Mouse (Mus musculus) natural killer cell, adult 2 months (primary cell): ENCODE results near the gene Nme7.

Experiments
- DNase-seq, 2 experiments: peaks; one replicate each; pipeline ENCODE4 v3.0.0; 2022; ENCODE audit warnings: low spot score in 2 of 2

Nme7 gene

DNA sequence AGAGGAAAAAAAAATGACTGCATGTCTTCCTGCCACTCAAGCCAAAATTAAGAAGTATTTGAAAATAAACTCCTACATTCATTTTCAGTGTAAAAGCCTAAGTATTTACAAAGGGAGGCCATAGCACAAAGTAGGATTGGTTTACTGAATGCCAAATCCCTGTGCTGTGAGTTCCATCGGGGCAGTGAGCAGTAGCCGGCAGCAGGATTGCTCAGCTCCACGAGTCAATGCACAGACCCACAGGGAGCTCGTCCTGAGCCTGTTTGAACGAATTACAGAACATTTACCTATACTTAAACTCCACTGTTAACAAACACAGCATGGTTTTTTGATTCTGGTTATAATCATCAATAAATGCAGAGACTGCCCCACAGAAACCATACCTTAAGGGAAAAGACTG is 128.7 kb downstream of the Nme7 start:
- DNase-seq = no peak

DNA sequence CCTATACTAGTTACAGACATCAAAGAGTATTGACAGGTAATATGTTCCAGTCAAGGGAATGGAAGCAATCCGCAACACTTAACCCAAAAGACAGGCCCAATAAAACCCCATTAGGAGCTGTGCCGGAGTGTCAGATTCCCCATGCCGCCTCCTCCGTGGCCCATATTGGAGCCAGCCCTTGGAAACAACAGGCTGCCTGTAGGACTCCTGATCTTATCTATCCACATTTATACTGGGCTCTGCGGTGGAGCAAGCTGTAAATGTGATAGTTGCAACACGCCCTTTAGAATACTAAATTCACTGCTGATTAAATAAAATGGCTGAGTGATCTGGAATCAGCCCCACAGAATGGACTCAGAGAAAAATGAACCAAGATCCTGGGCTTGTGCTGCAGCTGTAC is 130.1 kb downstream of the Nme7 start:
- DNase-seq = no peak

DNA sequence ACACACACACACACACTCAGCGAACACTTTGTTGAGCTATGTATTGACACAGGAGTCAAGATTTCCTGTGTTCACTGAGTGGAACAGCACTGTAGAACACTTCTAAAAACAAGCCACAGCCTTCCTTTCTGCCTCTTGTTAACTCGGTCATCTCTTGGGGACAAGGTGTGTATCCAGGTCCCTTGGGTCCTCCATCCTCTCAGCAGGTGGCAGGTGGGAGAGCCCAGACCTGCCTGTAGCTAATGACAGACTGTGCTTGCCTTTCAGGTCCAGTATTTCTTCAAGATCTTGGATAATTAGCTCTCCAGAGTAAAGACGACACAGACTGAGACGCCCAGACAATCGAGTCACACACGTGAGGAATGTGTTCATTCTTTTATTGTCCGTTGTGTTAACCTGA is 132.8 kb downstream of the Nme7 start:
- no peak for DNase-seq

DNA sequence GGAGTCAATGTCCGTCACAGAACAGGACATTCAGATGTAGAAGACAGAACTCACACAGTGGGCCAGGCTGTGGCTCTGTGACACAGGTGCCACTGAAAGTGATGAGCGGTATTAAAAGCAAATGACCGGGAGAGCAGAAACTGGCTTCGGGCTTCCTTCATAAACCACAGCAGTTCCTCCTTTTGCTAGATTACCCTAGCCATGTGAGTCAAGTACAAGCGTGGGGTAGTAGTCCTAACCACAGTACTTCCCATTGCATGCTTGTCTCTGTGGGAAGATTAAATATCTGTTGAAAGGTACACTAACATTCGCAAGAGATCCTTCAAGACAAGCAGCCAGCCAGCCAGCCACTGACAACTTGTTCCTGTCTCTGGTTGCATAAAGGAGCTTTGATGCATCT is 136.3 kb downstream of the Nme7 start:
- no peak for DNase-seq

DNA sequence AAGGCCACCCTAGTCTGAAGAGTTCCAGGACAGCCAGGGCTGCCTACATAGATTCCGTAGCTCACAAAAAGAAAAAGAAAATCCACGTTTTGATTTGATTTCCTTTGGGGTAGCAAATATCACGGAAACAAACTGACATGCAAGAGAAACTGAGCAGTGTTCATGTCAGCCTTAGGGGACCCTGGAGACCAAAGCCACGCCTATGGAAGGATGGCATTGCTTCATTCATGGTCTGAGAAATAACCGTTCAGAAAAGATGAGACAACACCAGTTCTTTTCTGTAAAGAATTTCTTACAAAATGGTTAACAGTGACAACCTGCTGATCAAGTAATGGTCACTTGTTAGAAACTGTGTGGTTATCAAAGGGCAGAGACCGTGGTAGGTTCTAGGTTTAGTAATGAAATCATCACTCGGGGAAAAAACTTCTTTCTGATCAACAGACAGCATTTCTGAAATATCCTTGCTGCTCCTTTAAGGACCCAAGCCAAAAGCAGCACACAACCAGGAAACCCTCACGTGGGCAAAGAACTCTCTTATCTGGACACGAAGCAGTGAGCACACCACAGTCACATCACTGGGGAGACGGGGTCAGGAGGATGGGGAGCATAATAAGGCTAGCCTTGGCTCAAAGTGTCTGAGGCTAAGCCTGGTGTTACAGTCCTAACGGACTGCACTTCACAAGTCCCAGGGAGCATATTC is 136.9 kb downstream of the Nme7 start:
- DNase-seq = no peak

DNA sequence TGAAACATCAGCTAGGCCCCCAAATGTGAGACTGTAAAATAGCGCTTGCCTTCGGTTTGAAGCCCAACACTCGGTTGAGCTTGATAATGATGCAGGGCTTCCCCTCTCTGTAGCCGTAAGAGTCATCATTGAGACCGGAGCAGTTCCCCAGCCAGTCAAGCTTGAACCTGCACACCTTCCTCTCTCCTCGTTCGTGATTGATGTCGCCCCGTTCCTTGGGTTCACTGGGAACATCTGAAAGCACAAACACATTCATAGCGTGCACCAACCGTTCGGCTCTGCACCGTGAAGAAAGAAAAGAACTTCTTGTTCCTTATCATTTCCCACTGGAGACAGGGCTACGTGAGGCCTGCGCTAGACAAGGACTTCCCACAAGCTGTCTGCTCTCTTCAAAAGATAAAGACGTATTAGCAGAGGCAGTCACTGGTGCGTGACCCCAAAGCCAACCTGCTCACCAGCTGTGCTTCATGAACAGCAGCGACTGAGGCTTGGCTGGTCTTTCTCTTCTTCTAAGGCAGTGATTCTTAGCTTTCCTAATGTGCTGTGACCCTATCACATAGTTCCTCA is 137.6 kb downstream of the Nme7 start:
- no peak for DNase-seq

DNA sequence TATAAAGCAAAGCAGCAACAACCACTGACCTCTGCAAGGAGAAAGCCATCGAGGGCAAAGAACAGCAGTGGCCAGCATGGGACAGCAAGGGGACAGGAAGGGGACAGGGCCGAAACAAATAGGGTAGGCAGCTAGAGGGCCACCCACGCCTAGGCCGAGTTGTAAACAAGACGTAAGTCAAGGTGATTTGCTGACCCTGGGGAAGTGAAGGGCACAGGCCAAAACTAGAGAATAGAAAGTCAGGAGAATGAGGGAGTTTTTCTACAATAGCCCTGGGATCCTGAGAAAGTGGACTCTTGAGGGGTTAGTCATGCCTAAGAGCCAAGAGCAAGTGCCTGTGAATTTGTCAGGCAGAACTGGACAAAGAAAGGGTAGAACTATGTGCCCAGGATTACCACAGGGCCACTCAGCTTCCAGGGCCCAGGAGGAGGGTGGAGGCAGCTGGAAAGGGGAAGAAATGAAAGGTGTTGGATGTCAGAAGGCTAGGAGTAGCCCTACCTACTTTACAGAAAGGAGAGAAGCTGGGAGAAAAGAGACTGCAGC is 141.8 kb downstream of the Nme7 start:
- no peak for DNase-seq

DNA sequence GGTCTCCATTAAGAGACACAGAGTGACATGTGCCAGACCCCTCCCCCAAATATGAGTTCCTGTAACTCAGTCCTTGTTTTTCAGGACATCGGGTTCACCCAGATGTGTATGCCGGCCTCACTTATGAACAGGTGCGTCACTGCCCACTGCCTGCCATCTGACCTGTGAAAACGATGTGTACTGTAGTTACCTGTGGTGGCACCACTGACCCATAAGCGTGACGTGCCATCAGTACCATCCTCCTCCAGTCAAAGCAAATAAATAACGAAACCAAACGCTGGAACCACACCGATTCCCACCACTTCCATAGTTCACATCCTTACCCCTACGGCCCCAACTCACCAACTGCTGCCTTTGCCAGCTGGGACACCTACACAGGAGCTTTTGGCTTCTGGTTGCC is 142.6 kb downstream of the Nme7 start:
- DNase-seq = no peak

DNA sequence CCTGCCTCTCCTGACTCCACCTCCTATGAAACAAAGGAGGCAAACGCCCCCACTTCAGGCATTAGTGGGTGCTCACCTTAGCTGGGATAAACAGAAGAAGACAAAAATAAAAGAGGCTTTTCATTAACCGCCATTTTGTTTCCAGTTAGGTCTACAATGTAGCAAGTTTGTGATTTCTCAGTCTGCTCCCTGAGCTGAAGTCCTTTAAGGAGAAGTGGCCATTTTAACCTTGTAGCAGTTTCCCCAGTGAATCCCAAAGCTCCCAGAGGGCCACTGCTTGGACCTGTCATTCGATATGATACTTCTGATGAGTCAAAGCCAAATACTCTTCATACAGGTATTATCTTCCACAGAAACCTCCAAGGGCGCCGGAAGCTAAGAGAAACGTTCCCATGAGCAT is 143.6 kb downstream of the Nme7 start:
- DNase-seq = no peak

DNA sequence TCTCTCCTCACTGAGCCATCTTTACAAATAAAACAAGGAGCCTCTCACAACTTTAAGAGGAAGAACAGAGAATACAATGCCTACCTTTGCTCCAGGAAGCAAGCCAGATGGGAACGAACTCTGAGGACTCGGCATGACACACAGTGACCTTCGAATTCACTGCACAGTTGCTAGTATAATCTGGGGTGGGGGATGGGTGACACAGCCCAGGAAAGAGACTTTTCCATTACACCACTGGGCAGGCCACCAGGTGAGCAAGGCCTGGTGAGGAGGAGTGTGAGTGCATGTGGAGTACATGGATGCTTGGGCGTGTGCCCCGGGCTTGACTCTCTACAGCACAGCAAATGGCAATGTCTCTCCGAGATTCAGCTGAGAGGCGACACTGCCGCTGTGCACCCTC is 145.7 kb downstream of the Nme7 start:
- no peak for DNase-seq

DNA sequence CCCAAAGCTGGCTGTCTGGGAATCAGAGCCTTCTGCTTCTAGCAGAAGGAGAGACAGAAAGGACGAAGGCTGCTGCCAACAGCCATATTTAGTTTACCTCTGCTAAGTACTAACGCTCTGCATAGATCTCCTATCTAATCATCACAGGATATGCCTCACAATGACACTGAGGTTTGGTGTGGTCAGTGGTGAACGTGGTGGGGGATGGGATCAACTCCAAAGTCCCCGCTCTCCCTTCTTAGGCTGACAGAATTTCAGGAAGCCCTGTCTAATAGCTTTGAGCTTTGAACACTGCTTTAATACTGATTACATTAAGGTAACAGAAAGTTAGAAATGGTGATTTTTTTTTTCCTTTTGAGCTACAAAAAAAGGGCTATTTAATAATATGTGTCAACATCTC is 146.3 kb downstream of the Nme7 start:
- peak; percentile 54 to 75 for DNase-seq

DNA sequence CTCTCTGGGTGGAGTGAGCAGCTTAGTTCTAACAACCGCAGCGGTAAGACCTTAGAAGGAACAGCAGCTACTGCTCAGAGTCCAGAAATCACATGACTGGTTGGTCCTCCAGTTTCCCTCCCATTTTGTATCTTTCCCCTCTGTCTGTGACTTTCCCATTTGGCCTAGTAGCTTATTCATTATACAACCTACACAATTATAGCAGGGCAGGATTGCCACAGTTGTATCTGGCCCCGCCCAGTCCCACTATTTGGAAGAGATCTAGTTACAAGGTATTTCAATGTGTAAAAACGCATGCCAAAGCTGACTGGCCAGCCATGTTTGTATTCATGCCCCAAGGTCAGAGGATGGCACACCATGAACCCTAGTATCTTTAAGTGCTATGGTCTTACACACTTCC is 146.7 kb downstream of the Nme7 start:
- no peak for DNase-seq

DNA sequence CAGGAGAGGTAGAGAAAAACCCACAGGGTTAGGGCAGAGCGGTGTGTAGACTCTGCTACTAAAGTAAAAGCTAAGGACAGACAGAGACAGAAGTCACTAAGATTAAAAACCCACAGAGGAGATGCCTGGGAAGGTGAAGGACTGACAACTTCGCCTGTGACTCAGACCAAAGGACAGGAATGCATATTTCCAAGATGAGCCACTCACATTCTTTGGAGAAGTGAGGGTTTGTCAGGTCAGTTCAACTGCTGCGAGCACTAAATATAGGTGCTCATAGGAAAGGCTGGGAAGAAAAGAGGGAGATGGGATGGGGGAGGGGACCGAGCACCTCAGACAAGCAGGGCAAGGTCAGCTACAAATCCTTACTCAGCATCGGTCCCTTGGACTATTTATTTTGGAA is 147.4 kb downstream of the Nme7 start:
- DNase-seq = no peak

DNA sequence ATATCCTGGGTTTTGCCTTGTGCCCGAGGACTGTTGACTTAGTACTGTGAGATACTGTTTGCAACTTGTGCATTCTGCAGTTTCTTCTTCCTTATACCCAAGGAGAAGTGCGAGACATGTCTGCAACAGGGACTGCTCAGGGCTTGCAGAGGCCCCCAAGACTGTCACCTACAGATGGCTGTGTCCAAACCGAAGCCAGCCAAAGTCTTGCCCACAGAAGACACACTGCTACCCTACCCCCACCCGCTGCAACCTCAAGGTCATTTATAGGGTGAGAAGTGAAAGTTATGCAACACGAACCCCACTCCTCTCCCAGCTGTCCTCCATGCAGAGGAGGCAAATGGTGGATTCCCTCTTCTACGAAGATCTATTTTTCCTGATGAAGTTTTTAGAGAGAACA is 148.7 kb downstream of the Nme7 start:
- DNase-seq = no peak

DNA sequence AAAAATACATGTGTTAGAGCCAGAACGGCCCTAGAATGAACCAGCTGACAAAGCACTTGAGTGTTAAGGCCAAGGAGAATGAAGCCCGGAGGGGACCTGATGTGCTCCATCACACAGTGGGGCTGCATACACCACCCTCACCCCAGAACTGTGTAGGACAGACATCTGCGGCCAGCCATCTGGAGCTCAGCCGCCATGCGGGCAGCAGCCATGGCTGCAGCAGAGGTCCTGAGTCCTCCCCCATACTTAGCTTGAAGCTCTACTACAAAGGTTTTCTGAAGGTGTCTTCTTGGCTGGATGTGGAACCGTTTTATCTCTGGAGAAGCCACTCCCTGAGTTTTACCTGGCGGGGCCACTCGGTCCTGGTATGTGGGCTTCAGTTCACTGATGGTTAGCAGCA is 149.2 kb downstream of the Nme7 start:
- DNase-seq = no peak

DNA sequence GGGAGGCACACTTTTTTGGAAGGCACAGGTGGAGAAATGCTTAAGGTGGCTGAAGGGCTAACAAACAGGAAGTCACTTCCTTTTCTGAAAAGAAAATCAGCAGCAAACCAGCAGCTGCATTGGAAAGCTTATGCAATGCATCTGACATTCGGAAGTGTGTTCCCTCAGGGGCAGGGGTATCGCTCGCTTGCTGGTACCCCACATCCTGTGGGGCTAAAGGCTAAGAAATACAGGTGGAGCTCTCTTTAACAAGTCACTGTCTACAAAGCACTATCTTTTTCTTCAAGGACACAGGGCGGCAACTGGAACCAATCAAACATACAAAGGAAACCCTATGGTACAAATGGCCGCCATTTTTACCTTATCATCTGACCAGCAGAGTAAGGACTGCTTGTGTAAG is 149.8 kb downstream of the Nme7 start:
- peak; percentile 38 to 43 for DNase-seq

DNA sequence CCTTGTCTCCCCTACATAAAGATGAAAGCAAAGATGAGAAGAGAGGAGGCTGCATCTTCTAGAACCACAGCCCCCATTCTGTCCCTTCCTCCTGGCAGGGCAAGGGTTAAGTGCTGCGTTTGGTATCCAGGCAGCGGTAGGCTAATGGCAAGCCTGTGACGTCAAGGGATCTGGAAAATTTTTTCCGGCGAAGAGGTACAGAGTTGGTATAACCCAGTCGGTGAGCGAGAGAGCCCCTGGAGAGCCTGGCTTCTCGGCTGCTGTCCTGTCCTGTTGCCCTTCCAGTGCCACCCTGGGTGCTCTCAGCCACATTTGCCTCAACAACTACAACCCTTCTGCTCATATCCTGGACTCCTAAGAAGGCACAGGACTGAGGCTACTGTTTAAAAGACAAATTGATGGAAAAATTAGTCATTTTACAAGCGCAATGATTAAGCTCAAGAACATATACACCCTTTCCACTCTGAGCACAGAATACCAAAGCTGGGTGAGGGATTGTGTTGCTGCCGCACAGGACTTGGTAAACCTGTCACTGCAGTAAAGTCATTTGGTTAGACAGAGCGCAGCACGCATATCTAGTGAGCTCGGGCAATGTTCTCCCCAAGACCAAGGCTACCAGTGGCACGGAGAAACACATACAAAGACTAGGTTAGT is 151.0 kb downstream of the Nme7 start:
- no peak for DNase-seq

DNA sequence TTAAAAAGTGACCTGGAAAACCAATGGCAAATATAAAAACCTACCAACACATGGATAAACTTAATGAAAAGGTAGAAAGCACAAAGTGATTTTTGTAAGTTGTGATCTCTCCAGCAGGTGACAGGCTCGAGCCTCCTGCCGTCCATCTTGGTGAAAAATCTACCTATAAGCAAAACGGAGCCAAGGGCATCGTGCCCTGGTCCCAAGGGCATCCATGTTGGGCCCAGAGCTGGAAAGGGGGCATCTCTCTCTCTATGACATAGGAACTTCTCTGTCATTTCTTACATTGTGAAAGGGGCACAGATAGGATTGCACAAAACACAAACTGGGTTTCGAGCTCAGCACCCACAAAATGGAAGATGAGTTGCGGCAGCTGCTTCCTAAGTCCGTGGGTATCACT is 151.7 kb downstream of the Nme7 start:
- DNase-seq = no peak

DNA sequence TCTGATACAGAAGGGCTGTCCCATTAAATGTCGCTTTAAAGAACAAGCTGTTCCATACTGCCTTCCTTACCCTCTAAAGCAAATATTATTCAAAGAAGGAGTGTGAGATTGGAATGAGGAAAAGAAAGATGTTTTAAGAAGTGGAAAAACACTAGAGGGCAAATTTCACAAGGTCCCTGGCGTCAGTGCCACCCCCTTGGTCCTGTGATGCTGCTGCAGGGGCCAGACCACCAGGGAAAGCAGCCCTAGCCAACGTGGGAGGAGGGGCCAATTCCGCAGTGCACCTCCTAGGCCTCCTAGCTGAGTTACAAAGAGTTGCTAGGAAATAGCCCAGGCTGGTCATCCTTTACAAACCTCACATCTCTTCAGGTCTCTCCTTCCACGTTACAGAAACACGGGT is 152.1 kb downstream of the Nme7 start:
- DNase-seq = no peak

DNA sequence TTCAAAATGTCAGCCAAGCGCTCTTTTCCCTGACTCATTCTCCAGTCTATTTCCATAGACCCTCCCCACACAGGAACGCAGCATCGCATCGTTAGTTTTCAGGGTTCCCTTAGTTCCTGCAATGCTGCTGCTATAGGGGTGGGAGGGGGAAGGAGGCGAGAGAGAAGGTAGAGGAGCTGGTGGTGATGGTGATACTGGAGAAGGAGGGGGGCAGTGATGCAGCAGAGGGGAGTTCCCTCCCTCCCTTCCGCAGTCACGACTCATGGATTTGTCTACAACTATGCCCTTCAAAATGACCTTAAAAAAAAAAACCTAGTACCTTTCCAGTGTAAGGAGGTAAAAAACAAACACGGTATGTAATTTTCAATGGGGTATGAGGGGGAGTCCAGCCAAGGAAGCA is 152.8 kb downstream of the Nme7 start:
- peak in 1 of 2 experiments; percentile 21 for DNase-seq

DNA sequence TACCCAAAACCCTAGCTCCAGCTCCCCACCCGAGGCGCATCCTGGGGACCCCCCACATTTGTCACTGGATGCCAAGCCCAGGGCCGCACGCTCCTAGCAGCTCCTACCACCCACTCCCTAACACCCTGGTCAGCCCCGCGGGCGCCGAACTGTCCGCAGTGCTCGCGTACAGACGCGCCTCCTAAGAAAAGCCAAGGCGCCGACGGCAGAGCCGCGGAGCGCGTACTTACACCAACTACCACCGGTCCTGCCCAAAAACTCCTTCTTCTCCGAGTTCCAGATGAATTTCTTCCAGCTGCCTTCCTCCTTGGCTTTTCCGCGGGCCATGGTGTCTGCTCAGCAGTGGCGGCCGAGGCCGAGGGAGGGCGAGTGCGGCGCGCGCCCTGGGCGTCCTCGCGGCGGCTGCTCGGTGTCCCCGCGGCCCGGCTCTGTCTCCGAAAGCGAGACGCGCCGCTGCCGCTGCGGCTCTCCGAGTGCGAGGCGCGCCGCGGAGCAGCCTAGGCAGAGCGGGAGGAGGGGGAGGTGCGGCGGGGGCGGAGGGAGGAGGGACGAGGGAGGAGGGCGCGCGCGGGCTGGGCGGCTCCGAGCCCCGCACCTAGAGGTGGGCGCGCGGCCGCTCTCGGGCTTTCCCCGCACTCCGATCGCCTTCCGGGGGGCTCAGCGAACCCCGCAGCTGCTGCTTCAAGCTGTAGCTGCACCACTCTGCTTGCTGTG is 153.8 kb downstream of the Nme7 start:
- DNase-seq = peak in 1 of 2 experiments; percentile 21

DNA sequence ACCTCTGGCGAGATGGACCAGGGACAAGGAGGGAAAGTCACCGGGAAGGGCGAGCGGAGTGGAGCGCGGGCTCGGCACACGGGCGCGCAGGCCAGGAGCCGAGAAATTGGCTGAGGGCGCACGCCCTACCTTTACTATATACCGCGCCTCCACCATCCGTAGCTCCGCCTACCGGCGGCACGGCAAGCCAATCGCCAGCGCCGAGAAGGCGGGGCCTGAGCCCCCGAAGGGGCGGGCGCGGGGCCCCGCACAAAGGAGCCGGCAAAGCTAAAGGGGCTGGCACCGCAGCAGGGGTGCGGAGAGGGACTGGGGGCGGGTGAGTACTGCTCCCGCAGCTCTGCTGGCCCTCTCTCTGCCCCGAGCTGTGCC is 154.3 kb downstream of the Nme7 start, which contains the start of gene Atp1b1:
Atp1b1 (minus strand) TSS at position 111 of the 369 bp plus-strand sequence.
- peak; percentile 82 to 85 for DNase-seq
